Mouse (Mus musculus) neural tube, embryonic 12.5 days (tissue): Measurements from ENCODE around the gene Ipo4. TPM values are rescaled to one million over a fixed set of nuclear protein-coding genes. Genes with fewer than 3 reads are reported as not detected.

Source experiments
- ATAC-seq: fragments of 200-750 bp; cut with Nextera tagmentation; 2 replicates; pipeline ENCODE4 v1.8.0; 2017; ENCODE audit warnings: low read depth, mild to moderate bottlenecking, moderate TSS enrichment, moderate library complexity; ENCODE audit not compliant: low FRiP score
- H3K27ac ChIP-seq: fragments of 300-500 bp; sonication (generic); 2 replicates; pipeline ENCODE4 v1.5.1; 2016
- H3K27me3 ChIP-seq: fragments of 300-500 bp; sonication (generic); replicated peaks from 2 replicates; pipeline ENCODE4 v1.6.1; 2016; ENCODE audit warnings: mild to moderate bottlenecking
- H3K36me3 ChIP-seq: fragments of 300-500 bp; sonication (generic); 2 replicates; pipeline ENCODE4 v1.6.1; 2016; ENCODE audit warnings: mild to moderate bottlenecking
- H3K4me1 ChIP-seq: fragments of 300-500 bp; sonication (generic); 2 replicates; pipeline ENCODE4 v1.6.1; 2016
- H3K4me2 ChIP-seq: fragments of 300-500 bp; sonication (generic); replicated peaks from 2 replicates; pipeline ENCODE4 v1.6.1; 2016; ENCODE audit warnings: mild to moderate bottlenecking
- H3K4me3 ChIP-seq: fragments of 300-500 bp; sonication (generic); 2 replicates; pipeline ENCODE4 v1.5.1; 2016
- H3K9ac ChIP-seq: fragments of 300-500 bp; sonication (generic); 2 replicates; pipeline ENCODE4 v1.6.1; 2016; ENCODE audit warnings: mild to moderate bottlenecking
- H3K9me3 ChIP-seq: fragments of 300-500 bp; sonication (generic); 2 replicates; pipeline ENCODE4 v1.6.1; 2016; ENCODE audit warnings: mild to moderate bottlenecking
- WGBS: fragments of 180-500 bp; shearing (Covaris S2); methylation state at CpG from one replicate; pipeline ENCODE4 v1.1.7; 2016; 5-methylcytosine and 5-hydroxymethylcytosine counted together
- polyA plus RNA-seq: library from polyadenylated mRNA; unstranded; fragments of >200 nt; fragmentation: Nextera tagmentation; extraction: Ambion mirVana; gene quantifications from 2 replicates; pipeline ENCODE4 v1.2.1, GENCODE M21; 2016

Gene Ipo4
- polyA plus RNA-seq = 73.7 and 85.6 TPM in 2 replicates

GRCm38 (mm10) chr14:55635523-55636007 lies at the start of gene Ipo4:
TSS of gene Ipo4 (minus strand) at chr14:55635957.
- Histone ChIP-seq H3K9me3 (no peaks in the 10 kb centered on the region), H3K4me3 (peak within 1 kb of the TSS; percentile 68), H3K27ac (no peak within 1 kb of the TSS; the same call in 1 of the 2 replicates), H3K4me1 (peaks cover 22% of the 10 kb centered on the region), H3K9ac (peak within 1 kb of the TSS; percentile 79), H3K27me3 (no peaks in the 10 kb centered on the region), H3K4me2 (peak within 1 kb of the TSS; percentile 94), H3K36me3 (peaks cover 71% of the 10 kb centered on the region)
- WGBS = 2% methylated on average over 33 of the region's 33 CpGs
- ATAC-seq = peak; percentile 87

GRCm38 (mm10) chr14:55682118-55682493 lies 46.3 kb upstream of the Ipo4 start:
- Histone ChIP-seq H3K27me3 (no peaks in the 10 kb centered on the region), H3K9ac (no peak overlapping the region), H3K4me1 (peaks cover 9% of the 10 kb centered on the region), H3K36me3 (peaks cover 31% of the 10 kb centered on the region), H3K9me3 (no peaks in the 10 kb centered on the region), H3K27ac (no peak overlapping the region), H3K4me3 (peak overlapping the region; percentile 72), H3K4me2 (peak overlapping the region; percentile 87)
- ATAC-seq = peak; percentile 49
- 17% methylated on average over 3 of the region's 3 CpGs for WGBS

GRCm38 (mm10) chr14:55681160-55682117 lies 45.7 kb upstream of the Ipo4 start, which contains the start of gene Tinf2:
TSS of gene Tinf2 (minus strand) at chr14:55681820.
- peaks cover 38% of the 10 kb centered on the region for H3K36me3 ChIP-seq
- peak within 1 kb of the TSS; percentile 78 for H3K9ac ChIP-seq
- H3K27ac ChIP-seq = no peak within 1 kb of the TSS
- WGBS = under 1% methylated on average over 66 of the region's 66 CpGs
- peak; percentile 99 for ATAC-seq
- peak within 1 kb of the TSS; percentile 87 for H3K4me2 ChIP-seq
- H3K27me3 ChIP-seq = no peaks in the 10 kb centered on the region
- H3K4me3 ChIP-seq = peak within 1 kb of the TSS; percentile 72
- H3K4me1 ChIP-seq = peaks cover 9% of the 10 kb centered on the region
- H3K9me3 ChIP-seq = no peaks in the 10 kb centered on the region

GRCm38 (mm10) chr14:55677615-55678014 lies 41.9 kb upstream of the Ipo4 start:
- ATAC-seq = no peak
- peaks cover 49% of the 10 kb centered on the region for H3K36me3 ChIP-seq
- WGBS = 90% methylated on average over 4 of the region's 4 CpGs
- H3K4me1 ChIP-seq = peaks cover 9% of the 10 kb centered on the region
- no peak overlapping the region for H3K27ac ChIP-seq
- H3K27me3 ChIP-seq = no peaks in the 10 kb centered on the region
- no peak overlapping the region for H3K9ac ChIP-seq
- no peak overlapping the region for H3K4me3 ChIP-seq
- no peak overlapping the region for H3K4me2 ChIP-seq
- no peaks in the 10 kb centered on the region for H3K9me3 ChIP-seq

- Histone ChIP-seq H3K4me3 (peak overlapping the region; percentile 74; the same call in 1 of the 2 replicates), H3K4me2 (peak overlapping the region; percentile 96), H3K4me1 (peaks cover 15% of the 10 kb centered on the region), H3K27ac (no peak overlapping the region), H3K9me3 (no peaks in the 10 kb centered on the region), H3K27me3 (no peaks in the 10 kb centered on the region), H3K36me3 (peaks cover 23% of the 10 kb centered on the region), H3K9ac (peak overlapping the region; percentile 41)
- no peak for ATAC-seq
- 87% methylated on average over 7 of the region's 7 CpGs for WGBS
Measured at GRCm38 (mm10) chr14:55672741-55673060, 36.9 kb upstream of the Ipo4 start.

- peak; percentile 97 for ATAC-seq
- H3K9me3 ChIP-seq = no peaks in the 10 kb centered on the region
- H3K27ac ChIP-seq = peak within 1 kb of the TSS; percentile 72; the same call in 1 of the 2 replicates
- no peaks in the 10 kb centered on the region for H3K27me3 ChIP-seq
- H3K4me3 ChIP-seq = peak within 1 kb of the TSS; percentile 74
- peak within 1 kb of the TSS; percentile 80 for H3K9ac ChIP-seq
- H3K4me2 ChIP-seq = peak within 1 kb of the TSS; percentile 96
- H3K4me1 ChIP-seq = peaks cover 15% of the 10 kb centered on the region
- peaks cover 17% of the 10 kb centered on the region for H3K36me3 ChIP-seq
- 1% methylated on average over 38 of the region's 38 CpGs for WGBS
Measured at GRCm38 (mm10) chr14:55671833-55672740, 36.3 kb upstream of the Ipo4 start, which contains the start of the genes Gmpr2 and Nedd8. TSS of gene Gmpr2 (plus strand) at chr14:55671941. TSS of gene Nedd8 (minus strand) at chr14:55672124.

GRCm38 (mm10) chr14:55671486-55671832 lies 35.7 kb upstream of the Ipo4 start:
- peak; percentile 61 for ATAC-seq
- peaks cover 14% of the 10 kb centered on the region for H3K36me3 ChIP-seq
- H3K4me3 ChIP-seq = peak overlapping the region; percentile 74
- peaks cover 15% of the 10 kb centered on the region for H3K4me1 ChIP-seq
- peak overlapping the region; percentile 96 for H3K4me2 ChIP-seq
- under 1% methylated on average over 12 of the region's 12 CpGs for WGBS
- H3K27me3 ChIP-seq = no peaks in the 10 kb centered on the region
- H3K27ac ChIP-seq = peak overlapping the region; percentile 72; the same call in 1 of the 2 replicates
- peak overlapping the region; percentile 80 for H3K9ac ChIP-seq
- H3K9me3 ChIP-seq = no peaks in the 10 kb centered on the region

- H3K4me3 ChIP-seq = no peak overlapping the region
- H3K36me3 ChIP-seq = peaks cover 28% of the 10 kb centered on the region
- no peaks in the 10 kb centered on the region for H3K27me3 ChIP-seq
- no peaks in the 10 kb centered on the region; the same call in 1 of the 2 replicates for H3K4me1 ChIP-seq
- 51% methylated on average over 2 of the region's 2 CpGs for WGBS
- no peaks in the 10 kb centered on the region for H3K9me3 ChIP-seq
- ATAC-seq = no peak
- H3K9ac ChIP-seq = no peak overlapping the region
- no peak overlapping the region for H3K27ac ChIP-seq
- peak overlapping the region; percentile 61 for H3K4me2 ChIP-seq
Measured at GRCm38 (mm10) chr14:55660636-55661035, 24.9 kb upstream of the Ipo4 start.

GRCm38 (mm10) chr14:55659960-55660573 lies 24.3 kb upstream of the Ipo4 start, which contains the start of gene Mdp1:
TSS of gene Mdp1 (minus strand) at chr14:55660508.
- WGBS = under 1% methylated on average over 39 of the region's 39 CpGs
- H3K4me2 ChIP-seq = peak within 1 kb of the TSS; percentile 61
- H3K27ac ChIP-seq = peak within 1 kb of the TSS; percentile 0; the same call in 1 of the 2 replicates
- H3K9ac ChIP-seq = peak within 1 kb of the TSS; percentile 72
- no peaks in the 10 kb centered on the region for H3K27me3 ChIP-seq
- peak within 1 kb of the TSS; percentile 64 for H3K4me3 ChIP-seq
- no peaks in the 10 kb centered on the region for H3K9me3 ChIP-seq
- peak; percentile 94 for ATAC-seq
- peaks cover 28% of the 10 kb centered on the region for H3K36me3 ChIP-seq
- no peaks in the 10 kb centered on the region; the same call in 1 of the 2 replicates for H3K4me1 ChIP-seq

- H3K4me2 ChIP-seq = no peak overlapping the region
- no peaks in the 10 kb centered on the region for H3K9me3 ChIP-seq
- no peak overlapping the region for H3K9ac ChIP-seq
- peaks cover 18% of the 10 kb centered on the region for H3K36me3 ChIP-seq
- H3K4me1 ChIP-seq = no peaks in the 10 kb centered on the region; the same call in 1 of the 2 replicates
- H3K27ac ChIP-seq = no peak overlapping the region
- H3K4me3 ChIP-seq = no peak overlapping the region
- ATAC-seq = no peak
- no peaks in the 10 kb centered on the region for H3K27me3 ChIP-seq
- 92% methylated on average over 5 of the region's 5 CpGs for WGBS
Measured at GRCm38 (mm10) chr14:55658011-55658410, 22.3 kb upstream of the Ipo4 start.

GRCm38 (mm10) chr14:55656935-55657334 lies 21.2 kb upstream of the Ipo4 start:
- no peak overlapping the region for H3K4me2 ChIP-seq
- peaks cover 13% of the 10 kb centered on the region for H3K36me3 ChIP-seq
- WGBS = 90% methylated on average over 3 of the region's 3 CpGs
- no peak for ATAC-seq
- H3K4me3 ChIP-seq = no peak overlapping the region
- no peaks in the 10 kb centered on the region for H3K9me3 ChIP-seq
- no peak overlapping the region for H3K27ac ChIP-seq
- no peaks in the 10 kb centered on the region for H3K27me3 ChIP-seq
- H3K4me1 ChIP-seq = no peaks in the 10 kb centered on the region; the same call in 1 of the 2 replicates
- H3K9ac ChIP-seq = no peak overlapping the region
